Mouse (Mus musculus) 3134 (cell line): ENCODE data around the gene Tpsab1.

Experiments
- DNase-seq: peaks from one replicate; pipeline ENCODE4 v3.0.0-alpha.2; 2011; ENCODE audit warnings: low spot score; ENCODE audit not compliant: insufficient read length; ENCODE audit errors: extremely low read depth

Tpsab1 gene

DNA sequence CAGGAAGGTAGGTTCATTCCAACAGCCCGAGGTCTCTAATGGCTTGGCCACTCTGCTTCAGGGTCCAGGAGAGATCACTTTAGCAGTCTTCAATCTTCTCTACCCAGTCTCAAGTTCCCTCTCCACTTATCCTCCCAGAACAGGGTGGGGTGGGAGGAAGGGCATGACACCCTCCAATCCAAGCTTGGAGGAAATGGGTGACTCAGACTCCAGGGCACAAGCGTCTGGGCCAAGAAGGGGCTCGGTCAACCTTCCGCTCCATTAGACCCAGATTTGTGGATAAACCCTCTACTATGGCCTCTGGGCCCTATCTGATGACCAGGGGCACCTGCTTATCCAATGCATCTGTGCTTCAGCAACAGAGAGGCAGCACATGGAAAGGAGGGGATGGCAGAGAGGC is at the start of gene Tpsab1:
TSS of gene Tpsab1 (minus strand) at position 101 of the 400 bp plus-strand sequence.
- DNase-seq: no peak

DNA sequence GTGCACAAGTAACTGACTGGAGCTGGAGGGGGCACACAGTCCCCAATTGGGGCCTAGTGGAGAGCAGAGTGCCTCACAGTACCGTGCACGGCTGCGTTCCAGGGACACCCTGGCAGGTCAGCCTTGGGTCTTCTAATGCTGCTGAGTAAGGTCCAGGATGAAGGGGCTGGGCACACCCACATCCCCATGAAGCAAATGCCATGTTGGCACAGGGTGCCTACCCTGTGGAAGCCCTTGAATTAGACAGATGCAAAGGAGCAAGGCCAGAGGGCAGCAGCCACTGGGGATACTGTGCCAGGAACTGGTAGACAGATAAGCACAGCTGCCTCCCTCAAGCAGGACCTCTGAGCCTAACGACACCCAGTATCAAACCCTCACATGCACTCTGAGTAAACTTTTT is 49.2 kb upstream of the Tpsab1 start:
- DNase-seq: no peak

DNA sequence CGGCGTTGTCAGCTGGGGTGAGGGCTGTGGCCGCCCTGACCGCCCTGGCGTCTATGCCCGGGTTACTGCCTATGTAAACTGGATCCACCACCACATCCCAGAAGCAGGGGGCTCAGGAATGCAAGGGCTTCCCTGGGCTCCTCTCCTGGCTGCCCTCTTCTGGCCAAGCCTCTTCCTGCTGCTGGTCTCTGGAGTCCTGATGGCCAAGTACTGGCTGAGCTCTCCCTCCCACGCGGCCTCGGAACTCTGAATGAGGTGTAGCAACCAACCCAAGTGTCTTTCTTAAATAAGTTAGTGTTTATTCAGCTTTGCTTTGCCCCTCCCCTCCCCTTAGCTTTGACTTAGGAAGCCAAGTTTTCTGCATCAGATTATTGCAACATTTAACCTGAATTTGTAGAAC is 28.6 kb upstream of the Tpsab1 start:
- no peak for DNase-seq

GRCm38 (mm10) chr17:25372491-25372890 is 27.1 kb upstream of the Tpsab1 start:
- no peak for DNase-seq

- no peak for DNase-seq
These were observed 23.6 kb upstream of the Tpsab1 start, which contains the start of gene Tpsg1 for GRCm38 (mm10) chr17:25368973-25369372. Gene Tpsg1, plus strand, starts transcription at chr17:25369273.

DNA sequence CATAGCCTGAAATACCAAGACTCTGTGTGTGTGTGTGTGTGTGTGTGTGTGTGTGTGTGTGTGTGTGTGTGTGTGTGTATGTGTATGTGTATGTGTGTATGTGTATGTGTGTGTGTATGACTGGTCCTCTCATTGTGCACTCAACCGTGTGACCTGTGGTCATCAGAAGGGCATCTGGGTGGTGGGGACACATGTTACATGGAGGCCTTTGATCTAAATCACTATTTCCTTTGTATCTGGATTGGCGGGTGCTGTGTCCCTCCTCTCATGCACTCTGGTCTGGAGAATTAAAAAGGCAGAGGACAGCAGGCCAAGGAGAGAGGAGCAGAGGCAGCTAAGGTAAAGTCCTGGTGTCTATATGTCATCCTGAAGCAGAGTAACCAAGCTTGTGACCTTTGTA is 20.6 kb upstream of the Tpsab1 start, which contains the start of gene Tpsb2:
TSS of gene Tpsb2 (plus strand) at position 301 of the 400 bp plus-strand sequence.
- no peak for DNase-seq

DNA sequence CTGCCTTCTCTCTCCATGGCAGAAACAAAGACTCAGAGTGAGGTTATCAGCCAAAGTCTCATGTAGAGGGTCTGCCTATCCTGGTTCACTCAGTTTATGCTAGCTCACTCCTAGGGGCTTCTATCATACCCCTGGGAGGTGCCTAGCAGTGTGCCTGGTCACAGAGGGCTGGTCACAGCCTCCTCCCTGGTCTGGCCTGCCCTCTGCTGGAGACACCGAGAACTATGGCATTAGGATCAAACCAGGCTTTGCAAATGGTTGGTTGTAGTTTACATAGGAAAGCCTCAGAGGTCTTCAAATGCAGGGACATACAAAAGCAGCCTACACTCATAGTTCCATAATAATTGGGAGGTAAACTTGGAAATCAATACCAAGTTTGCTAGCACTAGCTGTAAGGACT is 18.4 kb upstream of the Tpsab1 start:
- DNase-seq: no peak

- DNase-seq: no peak
These were observed 15.9 kb upstream of the Tpsab1 start for GRCm38 (mm10) chr17:25361291-25361690.

DNA sequence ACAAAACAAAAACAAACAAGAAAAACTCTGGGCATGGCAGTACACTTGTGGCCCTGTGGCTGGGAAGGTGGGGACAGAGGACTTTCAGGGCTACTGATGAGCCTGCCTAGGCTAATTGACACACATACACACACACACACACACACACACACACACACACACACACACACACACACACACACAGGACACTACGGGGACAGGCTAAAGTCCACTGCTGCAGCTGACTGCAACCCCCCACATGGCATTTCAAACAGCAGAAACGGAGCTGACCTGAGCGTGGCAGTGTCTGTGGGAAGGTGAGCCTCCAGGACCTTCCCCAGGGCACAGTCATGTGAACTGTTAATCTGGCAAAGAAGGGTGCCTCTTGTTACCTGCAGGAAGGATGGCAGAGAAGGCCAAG is 3.9 kb downstream of the Tpsab1 start:
- no peak for DNase-seq

DNA sequence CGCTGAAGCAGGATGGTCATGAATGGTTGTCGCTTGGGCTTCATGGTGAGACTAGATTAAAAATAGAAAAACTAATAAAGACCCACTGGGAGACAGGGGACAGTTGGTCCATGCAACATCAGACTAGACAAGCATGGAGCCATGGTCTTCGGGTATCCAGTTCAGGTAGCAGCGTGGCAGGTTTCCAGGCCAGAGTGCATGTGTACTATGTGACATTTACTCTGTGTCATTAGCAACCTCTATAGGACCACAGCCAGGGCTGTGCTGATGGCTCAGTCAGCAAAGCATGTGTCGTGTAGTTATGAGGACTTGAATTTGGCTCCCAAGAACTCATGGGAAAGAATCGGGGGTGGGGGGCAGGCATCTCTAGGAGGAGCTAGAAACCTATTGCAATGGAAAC is 5.4 kb downstream of the Tpsab1 start:
- no peak for DNase-seq

GRCm38 (mm10) chr17:25338218-25338617 is 7.1 kb downstream of the Tpsab1 start:
- no peak for DNase-seq

DNA sequence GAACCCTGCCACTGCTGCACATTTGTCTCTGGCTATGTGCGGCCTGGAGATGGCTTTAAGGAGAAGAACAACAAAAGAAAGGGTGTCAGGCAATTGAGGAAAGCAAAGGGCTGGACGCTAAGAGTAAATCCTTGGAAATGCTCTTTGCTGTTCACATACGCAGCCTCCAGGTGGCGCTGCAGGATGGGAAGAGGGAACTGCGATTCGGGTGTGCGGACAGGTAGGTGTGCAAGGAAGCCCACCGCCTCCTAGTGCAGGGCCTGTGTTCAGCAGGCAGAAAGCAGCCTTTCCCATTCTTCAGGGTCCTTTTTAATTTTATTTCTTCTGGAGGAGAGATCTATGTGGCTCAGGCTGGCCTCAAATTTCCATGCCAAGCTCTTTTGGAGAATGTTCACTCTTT is 11.4 kb downstream of the Tpsab1 start:
- DNase-seq: peak; percentile 23

GRCm38 (mm10) chr17:25332321-25332720 is 13.0 kb downstream of the Tpsab1 start:
- no peak for DNase-seq

- DNase-seq: no peak
These were observed 22.4 kb downstream of the Tpsab1 start for GRCm38 (mm10) chr17:25322930-25323329.

- DNase-seq: no peak
These were observed 24.5 kb downstream of the Tpsab1 start for GRCm38 (mm10) chr17:25320819-25321218.

DNA sequence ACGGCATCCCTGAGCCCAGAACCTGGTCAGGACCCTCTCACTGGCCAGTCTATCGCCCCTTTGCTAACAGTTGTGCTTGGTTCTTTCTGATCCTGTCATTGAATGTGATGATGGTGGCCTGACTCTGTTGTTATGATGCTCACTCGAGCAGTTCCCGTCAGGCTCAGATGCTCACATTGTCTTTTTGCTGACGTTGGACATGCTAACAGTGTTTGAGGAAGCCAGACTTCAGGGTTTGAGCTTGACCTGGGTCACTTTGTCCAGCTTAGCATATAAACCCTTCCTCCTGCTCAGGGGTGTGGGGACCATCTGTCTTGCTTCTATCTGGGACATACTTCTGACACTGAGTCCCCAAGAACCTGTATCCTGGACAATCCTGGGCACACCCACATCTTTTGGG is 27.0 kb downstream of the Tpsab1 start, which contains the start of gene Prss29:
TSS of gene Prss29 (plus strand) at position 301 of the 400 bp plus-strand sequence.
- DNase-seq: no peak

DNA sequence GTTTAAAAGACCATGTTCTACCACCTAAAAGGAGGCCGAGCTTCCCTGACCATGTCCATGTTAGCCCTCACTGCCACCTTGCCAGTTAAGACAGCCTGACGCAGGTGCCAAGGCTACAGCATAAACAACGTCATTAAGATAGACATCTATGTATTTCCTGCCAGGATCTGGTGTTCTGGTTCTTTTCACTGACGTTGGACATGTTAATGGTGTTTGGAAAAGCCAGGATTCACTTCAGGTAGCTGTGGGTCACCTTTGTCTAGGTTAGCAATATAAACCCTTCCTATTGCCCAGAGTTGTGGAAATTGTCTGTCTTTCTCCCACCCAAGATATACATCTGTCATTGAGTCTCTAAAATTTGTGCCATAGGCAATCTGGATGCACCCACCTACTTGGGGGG is 37.0 kb downstream of the Tpsab1 start, which contains the start of gene Prss28:
TSS of gene Prss28 (plus strand) at position 301 of the 400 bp plus-strand sequence.
- no peak for DNase-seq

DNA sequence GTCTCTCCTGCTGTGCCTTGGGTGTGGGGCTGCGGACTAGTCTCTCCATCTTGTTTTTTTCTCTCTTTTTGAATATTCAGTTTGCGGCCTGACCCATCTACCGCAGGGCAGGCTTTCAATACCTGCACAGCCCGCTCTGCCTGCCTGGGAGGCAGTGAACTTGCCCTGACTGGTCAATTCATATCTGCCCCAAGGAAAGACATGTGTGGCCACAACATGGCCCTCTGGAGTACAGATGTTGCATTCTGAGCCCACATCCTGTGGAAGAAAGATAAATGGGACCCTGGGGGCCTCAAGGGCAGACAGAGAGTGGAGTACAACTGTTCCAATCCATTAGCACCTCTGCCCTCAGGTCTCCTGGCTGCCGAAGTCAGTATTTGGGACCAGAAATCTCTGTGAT is 47.3 kb downstream of the Tpsab1 start, which contains the start of gene Prss34:
TSS of gene Prss34 (plus strand) at position 301 of the 400 bp plus-strand sequence.
- no peak for DNase-seq

DNA sequence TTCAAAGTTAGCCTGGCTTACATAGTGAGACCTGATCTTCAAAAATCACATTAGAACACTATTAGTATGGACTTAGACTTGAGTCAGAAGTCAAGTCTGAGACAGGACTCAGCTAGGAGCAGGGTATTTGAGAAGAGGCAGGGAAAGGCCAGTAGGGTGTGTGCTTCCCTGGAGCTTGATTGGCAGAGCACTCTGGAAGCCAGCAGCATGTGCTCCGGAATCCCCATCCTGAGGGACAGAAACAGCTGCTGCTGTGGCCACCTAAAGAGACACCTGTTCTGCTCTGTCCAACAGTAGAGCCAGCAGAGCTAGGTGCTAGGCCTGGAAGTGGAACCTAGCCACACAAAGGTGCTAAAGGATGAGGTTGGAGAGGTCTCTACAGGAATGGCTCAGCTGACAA is 51.3 kb downstream of the Tpsab1 start:
- no peak for DNase-seq

DNA sequence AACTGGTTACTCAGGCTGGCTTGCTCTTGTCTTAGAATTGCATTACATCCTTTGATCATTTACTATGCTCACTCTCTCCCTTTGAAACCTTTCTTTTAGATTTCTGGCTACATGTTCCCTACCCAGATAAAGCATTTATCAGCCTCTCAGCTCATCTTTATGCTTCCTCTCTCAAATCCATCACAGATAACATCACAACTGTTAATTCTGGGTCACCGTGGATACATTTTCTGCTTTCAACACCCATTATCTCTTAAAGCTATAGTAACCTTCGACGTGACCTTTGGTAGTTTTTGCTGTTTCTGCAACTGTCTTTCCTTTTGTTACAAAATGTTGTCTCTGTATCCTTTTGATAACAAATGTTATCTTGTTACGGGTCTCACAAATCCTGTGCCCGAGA is 51.9 kb downstream of the Tpsab1 start:
- DNase-seq: no peak
